Mouse (Mus musculus): ENCODE measurements around the gene Gas1.
A peak's percentile ranks its signal among the peaks of the same experiment; 100 is the strongest.

Gas1 gene

DNA sequence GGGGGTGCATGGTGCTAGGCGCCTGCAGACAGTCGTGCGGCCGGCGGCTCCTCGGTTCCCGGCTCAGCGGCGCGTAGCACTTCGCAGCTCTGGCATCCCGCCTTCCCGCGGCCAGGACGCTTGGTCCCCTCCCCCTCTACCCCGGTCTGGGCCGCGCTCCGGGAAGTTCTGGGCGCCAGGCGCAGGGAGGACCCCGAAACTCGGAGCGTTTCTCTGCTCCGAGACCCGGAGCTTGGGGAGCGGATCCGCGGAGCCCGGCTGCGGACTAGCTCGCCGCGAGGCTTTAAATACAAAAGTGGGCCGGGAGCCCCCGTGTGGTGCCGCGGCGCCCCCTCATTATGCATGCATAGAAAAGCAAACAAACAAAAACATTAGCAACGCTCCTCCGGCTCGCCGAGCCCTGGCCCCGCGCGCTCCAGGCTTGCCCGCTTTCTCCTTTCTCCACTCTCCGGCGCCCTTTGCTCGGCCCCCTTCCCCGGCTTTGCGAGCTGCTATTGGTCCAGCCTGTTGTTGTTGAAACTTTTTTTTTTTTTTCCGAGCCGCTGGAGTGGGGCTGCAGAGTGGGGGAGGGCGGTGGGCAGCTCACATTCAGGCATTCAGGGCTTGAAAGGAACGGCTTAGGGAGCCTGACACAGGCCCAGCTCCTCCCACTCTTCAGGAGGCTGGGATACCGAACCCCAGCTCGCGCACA is at the start of gene Gas1:
Gene Gas1, minus strand, starts transcription at position 260 of the 691 bp plus-strand sequence.
- peak; percentile 73 for DNase-seq (ENCODE audit: low read depth, low spot score)

DNA sequence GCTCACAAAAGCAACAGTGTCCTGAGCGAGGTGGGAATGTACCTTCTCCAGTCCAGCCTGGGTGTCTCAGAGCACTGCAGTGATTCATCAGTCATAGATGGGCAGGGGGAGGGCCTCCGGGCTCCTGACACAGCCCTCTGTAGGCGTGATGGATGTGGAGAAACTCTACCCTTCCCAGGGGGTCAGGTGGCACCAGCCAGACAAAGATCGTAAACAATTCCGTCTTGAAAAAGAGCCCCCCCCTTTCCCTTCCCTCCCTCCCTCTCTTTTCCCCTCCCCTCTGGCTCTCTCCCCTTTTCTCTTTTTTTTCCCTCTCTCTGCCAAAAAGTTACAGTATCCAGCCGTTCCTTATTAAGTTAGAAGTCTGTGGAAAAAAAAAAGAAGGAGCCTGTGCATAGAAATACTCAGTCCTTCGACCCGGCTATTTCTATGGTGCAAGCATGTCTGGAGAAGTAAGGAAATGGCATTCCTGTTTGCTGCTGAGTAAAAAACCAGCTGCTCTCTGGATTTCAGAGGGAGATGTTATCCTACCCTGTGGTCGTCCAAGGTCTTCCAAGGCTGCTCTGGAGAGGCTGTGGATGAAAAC is 49.2 kb upstream of the Gas1 start:
- no peak for DNase-seq (ENCODE audit: low read depth, low spot score)

DNA sequence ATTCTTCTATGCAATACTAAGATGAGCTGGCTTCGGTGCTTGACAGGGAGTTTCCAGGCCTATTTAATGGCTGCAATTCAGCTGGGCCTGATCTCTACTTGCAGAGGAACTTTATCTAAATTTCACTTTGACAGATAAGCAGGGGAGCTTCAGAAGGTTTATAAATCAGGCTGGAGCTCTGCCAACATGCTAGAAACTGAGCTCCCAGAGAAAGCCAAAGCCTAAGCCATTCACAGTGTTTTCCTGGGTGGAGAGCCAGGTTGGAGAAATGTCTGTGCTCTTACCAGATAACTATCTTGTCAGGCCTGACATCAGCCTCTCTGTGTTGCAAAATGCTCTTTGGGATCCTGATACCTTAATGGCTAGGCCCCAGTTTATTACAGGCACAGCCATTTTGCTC is 48.6 kb upstream of the Gas1 start:
- no peak for DNase-seq (ENCODE audit: low read depth, low spot score)

DNA sequence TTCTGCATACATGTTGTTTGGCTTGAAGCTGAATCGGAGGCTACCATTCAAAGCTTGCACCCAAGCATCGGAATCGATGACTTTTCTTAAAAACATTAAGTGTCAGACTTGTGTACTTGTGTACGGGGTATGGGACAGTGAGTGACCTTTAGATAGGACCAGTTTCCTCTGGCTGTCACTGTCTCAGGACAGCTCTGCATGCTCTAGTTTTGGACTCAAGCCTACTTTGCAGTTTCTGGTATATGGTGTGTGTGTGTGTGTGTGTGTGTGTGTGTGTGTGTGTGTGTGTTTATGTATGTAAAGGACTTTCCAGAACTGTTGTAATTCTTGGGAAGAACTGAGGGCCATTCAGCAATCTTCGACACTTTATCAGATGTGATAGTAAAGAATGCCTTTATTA is 48.1 kb upstream of the Gas1 start:
- DNase-seq (ENCODE audit: low read depth, low spot score) = no peak

DNA sequence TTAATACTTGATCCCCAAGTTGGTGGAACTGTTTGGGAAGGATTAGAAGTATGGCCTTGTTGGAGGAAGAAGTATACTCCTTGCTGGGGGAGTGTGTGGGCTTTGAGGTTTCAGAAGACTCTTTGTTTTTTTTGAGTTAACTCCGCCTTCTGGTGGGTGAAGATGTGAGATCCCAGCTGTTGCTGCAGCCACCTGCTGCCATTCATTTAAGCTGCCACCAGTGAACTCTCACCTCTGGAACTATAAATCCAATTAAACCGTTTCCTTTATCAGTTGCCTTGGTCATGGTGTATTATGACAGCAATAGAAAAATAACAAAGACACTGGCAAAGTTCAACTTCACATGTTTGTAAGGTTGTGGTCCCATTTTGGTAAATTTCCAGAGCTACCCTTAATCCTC is 46.6 kb upstream of the Gas1 start:
- DNase-seq (ENCODE audit: low read depth, low spot score) = no peak

DNA sequence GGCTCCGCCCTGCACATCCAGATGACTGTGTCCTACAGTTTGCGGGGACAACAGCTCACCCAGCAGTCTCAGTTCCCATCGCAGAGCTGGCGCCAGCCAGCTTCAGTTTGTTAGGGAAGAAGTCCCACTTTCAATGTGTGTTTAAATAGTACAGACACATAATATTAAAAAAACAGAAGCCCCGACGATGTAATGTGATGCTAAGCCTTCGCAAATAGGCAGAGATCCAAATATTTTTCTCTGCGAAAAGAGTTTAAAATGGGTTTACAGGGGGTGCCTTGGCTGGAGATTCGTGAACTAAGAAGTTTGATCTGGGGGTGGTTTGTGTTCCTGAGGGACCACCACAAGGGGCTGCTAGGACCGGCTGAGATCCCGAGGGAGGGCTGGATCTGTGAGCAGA is 45.2 kb upstream of the Gas1 start:
- no peak for DNase-seq (ENCODE audit: low read depth, low spot score)

DNA sequence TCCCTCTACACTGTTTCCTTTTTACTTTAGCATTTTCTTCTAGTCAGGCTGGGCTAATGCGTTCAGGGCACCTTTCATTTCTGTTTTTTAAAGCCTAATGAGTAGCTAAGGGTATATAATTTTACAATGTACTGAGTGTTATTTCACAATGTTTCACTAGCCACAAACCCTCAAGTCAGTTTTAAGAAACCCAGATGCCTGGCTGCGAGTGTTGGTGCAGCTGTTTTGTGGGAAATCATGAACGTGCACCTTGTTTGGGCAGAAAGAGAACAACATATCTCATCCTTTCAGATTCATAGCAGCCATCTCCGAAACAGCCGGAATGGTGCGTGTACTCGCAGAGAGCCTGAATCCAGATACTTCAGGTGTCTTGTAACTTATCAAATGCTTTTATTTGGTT is 36.7 kb upstream of the Gas1 start:
- DNase-seq (ENCODE audit: low read depth, low spot score) = no peak

DNA sequence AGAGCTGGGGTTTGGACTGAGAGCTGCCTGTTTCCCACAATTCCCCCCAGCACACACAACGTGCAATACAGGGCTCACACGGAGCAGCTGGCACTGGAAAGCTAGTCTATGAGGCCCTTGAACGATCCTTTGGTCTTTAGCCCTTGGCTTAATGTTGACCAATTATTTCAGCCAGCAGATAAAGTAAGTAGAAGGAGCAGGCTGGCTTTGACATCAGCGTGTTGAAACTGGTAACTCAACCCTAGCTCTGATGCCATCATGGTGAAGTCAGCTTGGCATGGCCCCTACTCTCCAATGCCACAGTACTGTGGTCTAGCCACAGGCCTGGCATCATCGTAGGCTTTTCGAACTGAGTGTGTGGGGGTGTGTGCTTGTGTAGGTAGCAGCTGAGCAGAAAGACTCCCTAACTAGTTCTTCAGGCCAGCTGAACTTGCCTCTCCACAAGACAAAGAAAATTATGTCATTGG is 30.0 kb upstream of the Gas1 start:
- DNase-seq (ENCODE audit: low read depth, low spot score) = no peak

DNA sequence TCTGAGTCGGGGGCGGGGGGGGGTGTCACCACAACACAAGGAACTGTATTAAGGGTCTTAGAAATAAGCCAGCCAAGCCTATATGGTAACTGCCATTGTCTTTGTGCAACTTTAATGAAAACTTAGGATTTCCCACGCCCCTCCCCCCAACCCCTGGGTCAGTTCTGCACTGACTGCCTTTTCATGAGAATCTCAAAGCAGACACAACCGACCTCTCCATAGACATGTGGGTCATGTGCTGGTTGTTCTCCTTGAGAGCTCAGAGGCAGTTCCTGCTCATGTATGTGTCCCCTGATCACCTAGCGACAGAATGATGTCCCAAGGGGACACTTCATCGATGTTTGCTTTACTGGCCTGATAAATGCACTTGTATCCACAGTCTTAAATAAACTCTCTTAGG is 27.6 kb upstream of the Gas1 start:
- no peak for DNase-seq (ENCODE audit: low read depth, low spot score)

DNA sequence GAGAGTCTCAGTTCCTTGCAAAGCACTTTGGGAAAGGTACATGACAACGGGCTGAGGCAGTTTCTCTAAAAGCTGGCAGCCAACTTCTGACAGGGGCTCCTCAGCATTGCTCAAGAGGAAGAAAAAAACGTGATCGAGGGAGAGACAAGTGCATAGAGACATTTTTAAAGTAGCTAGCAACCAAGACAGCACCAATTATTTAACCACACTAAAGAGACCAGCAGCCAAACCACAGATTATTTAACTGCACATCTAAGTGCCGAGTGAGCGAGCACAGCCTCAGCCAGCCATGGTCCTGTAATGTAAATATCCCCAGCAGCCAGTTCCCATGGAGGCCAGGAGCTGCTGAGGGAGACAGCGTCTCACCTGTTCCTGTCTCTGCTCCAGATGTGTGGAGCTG is 16.1 kb upstream of the Gas1 start:
- DNase-seq (ENCODE audit: low read depth, low spot score) = no peak

DNA sequence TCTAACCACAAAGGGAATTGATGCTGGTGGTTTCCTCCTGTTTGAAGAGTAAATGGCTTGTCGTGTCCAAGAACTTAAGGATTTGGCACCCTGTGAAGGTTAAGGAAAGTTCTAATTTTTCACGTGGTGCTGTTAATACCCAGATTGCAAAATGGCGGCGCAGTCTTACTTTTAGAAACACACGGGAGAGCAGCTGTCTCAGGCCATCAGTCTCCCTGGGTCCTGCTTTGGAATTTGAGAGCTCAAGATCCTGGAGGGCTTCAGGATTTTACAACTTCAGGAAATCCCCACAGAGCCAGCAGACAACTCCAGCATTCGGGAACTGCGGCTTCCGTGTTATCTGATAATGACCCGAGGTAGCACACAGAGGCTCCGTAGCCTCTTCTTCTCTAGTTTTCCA is 12.8 kb upstream of the Gas1 start:
- DNase-seq (ENCODE audit: low read depth, low spot score) = no peak

DNA sequence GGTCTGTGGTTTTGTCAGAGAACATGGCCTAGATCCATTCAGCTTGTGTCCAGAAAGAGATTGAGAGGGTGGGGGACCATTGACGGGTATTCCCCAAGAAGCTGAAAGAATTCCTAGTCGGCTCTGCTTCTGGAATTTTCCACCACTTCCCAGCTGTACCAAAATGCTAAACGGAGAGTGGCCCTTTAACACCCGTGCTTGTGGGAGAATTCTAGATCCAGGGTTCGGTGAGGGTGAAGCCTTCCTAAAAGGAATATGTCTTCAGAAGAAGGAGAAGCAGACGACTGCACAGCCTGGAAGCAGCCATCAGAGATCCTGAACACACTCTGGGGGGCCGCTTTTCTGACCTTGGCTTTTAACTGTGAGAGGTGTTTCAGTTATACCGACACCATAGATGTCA is 11.8 kb upstream of the Gas1 start:
- DNase-seq (ENCODE audit: low read depth, low spot score) = no peak

DNA sequence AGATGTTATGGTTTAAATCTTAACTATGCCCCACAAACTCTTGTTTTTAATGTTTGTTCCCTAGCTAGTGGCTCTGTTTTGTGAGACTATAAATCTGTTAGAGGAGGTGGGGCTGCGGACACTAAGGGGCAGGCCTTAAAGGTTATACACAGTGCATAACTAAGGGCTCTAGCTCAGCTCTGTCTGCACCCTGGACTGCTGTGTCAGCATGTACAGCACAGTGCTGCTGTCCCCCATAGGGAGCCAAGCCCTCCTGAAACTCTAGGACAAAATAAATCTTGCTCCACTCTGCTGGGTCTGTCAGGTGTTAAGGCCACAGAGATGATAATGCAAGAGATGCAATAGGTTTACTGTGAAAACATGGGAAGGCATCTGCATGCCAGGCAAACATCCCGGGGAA is 10.1 kb upstream of the Gas1 start:
- no peak for DNase-seq (ENCODE audit: low read depth, low spot score)

DNA sequence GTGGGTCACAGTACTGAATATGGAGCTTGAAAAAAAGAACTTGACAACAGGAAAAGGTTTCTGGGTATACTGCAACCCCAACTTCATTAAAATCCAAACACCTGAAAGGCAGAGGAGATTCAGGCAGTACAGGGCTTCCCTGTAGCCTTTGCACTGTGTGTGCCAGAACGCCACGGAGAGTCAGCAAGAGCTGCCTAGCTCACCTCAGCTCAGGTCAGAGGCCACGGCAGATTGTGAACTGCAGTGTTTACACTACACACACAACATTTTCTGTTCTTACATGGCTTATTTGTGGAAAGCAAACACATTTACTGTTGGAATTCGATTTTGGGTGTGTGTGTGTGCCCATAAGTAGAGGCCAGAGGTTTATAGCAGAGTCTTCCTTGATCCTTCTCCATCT is 5.2 kb upstream of the Gas1 start:
- DNase-seq (ENCODE audit: low read depth, low spot score) = no peak

DNA sequence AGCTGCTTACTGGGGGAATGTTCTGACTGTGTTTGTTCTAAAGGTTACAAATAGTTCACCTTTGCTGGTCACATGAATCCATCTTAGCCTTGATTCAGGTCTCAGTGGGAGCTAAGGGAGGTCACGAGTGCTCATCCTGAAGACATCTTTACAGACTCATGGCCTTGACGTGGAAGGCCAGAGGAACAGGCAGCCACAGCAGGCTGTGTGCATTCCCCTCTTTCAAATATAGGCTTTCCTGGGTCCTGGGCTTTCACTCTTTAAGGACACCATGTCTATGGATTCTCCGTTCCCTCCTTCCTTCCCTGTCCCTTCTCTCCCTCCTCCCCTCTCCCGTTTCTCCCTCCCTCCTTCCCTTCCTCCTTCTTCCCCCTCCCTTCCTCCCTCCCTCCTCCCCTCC is 2.5 kb upstream of the Gas1 start:
- DNase-seq (ENCODE audit: low read depth, low spot score) = no peak

DNA sequence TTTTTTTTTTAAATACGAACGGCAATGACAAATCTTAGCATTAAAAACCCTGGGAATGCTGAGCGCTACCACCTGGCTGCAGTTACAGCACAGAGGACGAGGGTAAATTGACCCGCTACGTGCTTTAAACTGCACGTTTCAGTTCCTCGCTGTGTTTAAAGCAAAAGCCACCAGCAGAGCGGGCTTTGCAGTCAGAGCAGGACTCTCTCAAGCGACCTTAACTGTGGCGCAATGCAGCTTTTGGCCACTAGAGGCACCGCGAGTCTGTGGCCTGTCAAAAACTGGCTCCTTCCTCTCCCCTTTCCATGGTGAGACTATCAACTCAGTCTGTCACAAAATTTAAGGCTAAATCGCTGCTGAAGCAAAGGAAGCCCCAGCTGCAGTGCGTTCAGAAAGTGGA is 1.3 kb upstream of the Gas1 start:
- peak; percentile 80 for DNase-seq (ENCODE audit: low read depth, low spot score)

DNA sequence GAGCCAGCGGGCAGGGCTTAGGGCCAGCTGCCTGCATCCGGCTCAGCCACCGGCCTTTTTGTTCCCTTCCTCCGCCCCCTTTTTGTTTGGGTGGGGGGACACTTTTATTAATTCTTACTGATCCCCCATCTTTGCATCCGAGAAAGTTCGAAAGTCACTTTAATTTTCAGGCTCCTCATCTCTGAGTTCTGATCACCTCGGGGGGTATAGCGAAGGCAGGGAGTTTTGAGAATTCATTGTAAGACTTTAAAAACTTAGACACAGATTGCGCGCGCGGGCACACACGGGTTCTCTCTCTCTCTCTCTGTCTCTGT is 589 bp upstream of the Gas1 start:
- no peak for DNase-seq (ENCODE audit: low read depth, low spot score)

DNA sequence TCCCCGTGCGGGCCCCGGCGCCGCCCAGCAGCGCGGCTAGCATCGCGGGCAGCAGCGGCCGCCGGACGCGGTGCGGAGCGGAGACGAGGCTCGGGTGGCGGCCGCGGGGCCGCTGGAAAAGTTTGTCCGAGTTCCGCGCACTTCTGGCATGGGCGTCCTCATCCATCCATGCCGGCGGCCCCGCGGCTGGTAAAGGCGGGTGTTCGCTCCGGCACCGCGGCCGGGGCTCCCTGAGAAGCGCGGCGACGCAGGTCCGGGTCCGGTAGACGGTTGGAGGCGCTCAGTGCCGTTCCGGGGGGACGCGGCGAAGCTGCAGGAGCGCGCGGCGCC is 424 bp downstream of the Gas1 start:
- no peak for DNase-seq (ENCODE audit: low read depth, low spot score)

DNA sequence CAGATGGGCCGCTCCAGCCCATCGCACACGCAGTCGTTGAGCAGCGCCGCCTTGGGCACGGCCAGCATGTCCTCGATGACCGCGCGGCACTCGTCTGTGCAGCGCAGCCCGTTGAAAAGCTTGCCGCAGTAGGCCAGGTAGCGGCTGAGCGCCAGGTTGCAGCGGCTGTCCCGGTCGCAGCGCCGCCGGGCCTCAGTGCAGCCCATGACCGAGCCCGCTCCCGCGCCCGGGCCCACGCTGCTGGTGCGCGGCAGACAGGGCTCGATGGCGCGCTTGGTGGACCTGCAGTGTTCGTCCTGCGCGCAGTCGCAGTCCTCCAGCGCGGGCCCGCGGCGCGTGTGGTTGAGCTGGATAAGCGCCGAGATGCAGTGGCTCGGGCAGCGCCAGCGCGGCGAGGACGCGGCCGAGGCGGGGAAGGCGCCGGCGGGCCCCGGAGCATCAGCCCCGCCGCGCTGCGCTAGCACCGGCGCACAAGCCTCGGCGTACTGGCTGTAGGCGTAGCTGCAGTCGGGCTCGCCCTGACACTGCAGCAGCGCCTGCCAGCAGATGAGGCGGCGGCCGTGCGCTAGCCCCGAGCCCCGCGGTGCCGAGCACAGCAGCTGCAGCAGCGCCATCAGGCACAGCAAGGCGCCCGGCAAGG is 909 bp downstream of the Gas1 start:
- peak; percentile 70 for DNase-seq (ENCODE audit: low read depth, low spot score)

DNA sequence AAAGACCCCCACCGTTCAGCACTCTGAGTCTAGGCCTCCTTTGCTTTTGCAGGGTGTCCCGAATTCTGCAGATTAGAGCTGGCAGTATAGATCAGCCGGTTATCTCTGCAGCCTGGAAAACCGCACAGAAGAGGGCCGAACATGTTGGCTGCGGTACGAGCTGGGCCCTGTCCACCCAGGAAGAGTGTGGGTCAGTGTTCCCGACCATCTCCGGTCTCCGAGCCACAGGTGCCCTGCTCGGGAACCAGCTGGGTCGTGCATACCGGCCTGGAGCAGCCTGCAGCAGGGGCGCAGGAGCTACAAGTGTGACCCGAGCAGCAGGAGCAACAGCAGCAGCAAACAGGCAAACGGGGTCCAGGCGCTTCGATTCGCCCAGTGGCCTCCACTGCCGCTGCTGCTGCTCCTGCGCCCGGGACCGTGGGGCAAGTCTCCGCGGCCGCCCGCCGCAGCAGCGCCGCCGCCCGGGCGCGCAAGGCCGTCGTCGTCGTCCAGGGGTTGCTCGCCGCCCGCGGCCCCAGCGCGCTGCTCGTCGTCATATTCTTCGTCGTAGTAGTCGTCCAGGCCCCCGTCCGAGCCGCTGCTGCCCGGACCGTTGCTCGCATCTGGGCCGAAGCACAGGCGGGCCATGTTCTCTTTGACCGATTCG is 1.6 kb downstream of the Gas1 start:
- no peak for DNase-seq (ENCODE audit: low read depth, low spot score)

DNA sequence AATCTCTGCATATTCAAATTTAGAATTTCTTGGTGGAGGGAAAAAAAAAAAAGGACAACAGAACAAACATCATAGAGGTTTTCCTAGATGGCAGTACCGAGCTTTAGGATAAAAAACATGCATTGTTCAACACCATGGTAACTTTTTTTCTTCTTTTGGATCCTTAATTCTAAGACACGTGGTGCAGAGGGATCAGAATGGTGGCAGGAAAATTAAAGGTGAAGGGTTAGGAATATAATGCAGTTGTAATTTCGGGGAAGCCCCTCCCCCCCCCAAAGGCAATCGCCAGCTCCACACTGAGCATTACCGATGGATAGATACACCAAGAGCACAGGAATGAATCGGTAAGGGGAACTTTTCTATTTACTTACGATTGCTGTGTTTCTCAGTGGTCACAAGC is 2.2 kb downstream of the Gas1 start:
- DNase-seq (ENCODE audit: low read depth, low spot score) = no peak

DNA sequence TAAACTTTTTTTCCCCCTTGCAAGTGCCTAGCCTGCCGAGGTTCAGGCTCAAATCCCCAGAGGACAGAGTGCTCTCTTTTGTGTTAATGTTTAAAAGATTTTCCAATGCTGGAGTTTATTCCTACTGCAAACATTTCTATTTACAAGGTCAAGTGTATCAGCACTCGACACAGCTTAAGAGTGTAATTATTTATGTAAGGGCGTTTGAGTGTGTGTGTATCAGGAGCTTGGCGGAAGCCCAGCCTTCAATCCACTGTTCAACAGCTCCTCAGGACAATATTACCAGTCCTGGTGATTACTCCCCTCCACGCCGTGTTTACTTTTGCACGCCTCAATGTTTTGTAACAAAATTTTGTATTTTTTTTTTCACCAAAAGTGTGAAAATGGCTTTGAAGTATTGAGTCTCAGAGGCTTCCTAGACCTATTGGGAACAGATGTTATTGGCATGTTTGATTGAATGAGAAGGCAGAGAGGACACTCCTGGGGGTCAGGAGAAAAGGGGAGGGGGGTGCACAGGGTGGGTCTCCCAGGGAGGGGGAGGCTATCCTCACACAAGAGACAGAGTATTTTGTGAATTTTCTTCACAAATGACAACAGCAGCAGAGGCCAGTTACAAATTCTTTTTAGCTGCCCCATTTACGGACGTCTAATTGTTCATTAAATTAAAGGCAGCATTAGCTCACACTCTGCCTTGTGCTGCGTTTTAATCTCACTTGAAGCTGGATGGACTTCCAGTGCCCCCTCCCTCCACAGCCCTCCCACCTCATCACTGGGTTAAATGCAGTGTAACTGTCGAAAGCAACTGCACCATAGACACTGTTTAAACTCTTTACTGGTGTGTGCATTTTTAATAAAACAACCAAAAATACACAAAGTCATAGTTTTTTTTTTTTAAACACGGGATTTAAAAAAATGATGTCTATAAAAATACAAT is 3.3 kb downstream of the Gas1 start:
- DNase-seq (ENCODE audit: low read depth, low spot score) = no peak

Measured in retina, postnatal 7 days (tissue).